Mouse (Mus musculus): ENCODE results near the gene Hspb9. TPM values are rescaled to one million over a fixed set of nuclear protein-coding genes. Genes with fewer than 3 reads are reported as not detected.

Gene Hspb9
- total RNA-seq, 2 experiments from 2014 or later = not detected

- TF ChIP-seq CTCF (IDR thresholded peaks at IDR 0.05) = no peak
- intact Hi-C loops (cut with DNase I) = loop anchor here (2.0 kb wide), 1 partner anchor 16 kb away; no protein-coding TSS in a partner anchor
- peak in 1 of 2 experiments; percentile 38 for DNase-seq (ENCODE audit: extremely low spot score in 1 of 2, low spot score in 2 of 2)
- Histone ChIP-seq H3K4me3 (no peak overlapping the region), H3K27ac (peak overlapping the region; percentile 88)
Measured at GRCm38 (mm10) chr11:100720345-100720744, 6.7 kb downstream of the Hspb9 start.

- intact Hi-C loops (cut with DNase I) = loop anchor here (2.0 kb wide), 1 partner anchor 16 kb away; no protein-coding TSS in a partner anchor
- H3K4me3 ChIP-seq = no peak overlapping the region
- DNase-seq (ENCODE audit: extremely low spot score in 1 of 2, low spot score in 2 of 2) = no peak
- H3K27ac ChIP-seq = peak overlapping the region; percentile 88
- TF ChIP-seq CTCF (IDR thresholded peaks at IDR 0.05) = no peak
Measured at GRCm38 (mm10) chr11:100721254-100721653, 7.6 kb downstream of the Hspb9 start.

- H3K4me3 ChIP-seq = no peak overlapping the region
- intact Hi-C loops (cut with DNase I) = loop anchor here (2.0 kb wide), 1 partner anchor 15 kb away; no protein-coding TSS in a partner anchor
- H3K27ac ChIP-seq = peak overlapping the region; percentile 88
- DNase-seq (ENCODE audit: extremely low spot score in 1 of 2, low spot score in 2 of 2) = no peak
- TF ChIP-seq CTCF (IDR thresholded peaks at IDR 0.05) = no peak
Measured at GRCm38 (mm10) chr11:100721776-100722492, 8.3 kb downstream of the Hspb9 start.

- no peak overlapping the region for H3K4me3 ChIP-seq
- no peak for TF ChIP-seq CTCF (IDR thresholded peaks at IDR 0.05)
- no peak for DNase-seq (ENCODE audit: extremely low spot score in 1 of 2, low spot score in 2 of 2)
- intact Hi-C loops (cut with DNase I) = no loop called here
- H3K27ac ChIP-seq = peak overlapping the region; percentile 88
Measured at GRCm38 (mm10) chr11:100722493-100723028, 8.9 kb downstream of the Hspb9 start.

GRCm38 (mm10) chr11:100724919-100725512 is 11.4 kb downstream of the Hspb9 start:
- H3K27ac ChIP-seq = peak overlapping the region; percentile 64
- TF ChIP-seq CTCF (IDR thresholded peaks at IDR 0.05) = no peak
- no peak overlapping the region for H3K4me3 ChIP-seq
- intact Hi-C loops (cut with DNase I) = no loop called here
- no peak for DNase-seq (ENCODE audit: extremely low spot score in 1 of 2, low spot score in 2 of 2)

- Histone ChIP-seq H3K4me3 (no peak overlapping the region), H3K27ac (no peak overlapping the region)
- DNase-seq (ENCODE audit: extremely low spot score in 1 of 2, low spot score in 2 of 2) = no peak
- no peak for TF ChIP-seq CTCF (IDR thresholded peaks at IDR 0.05)
- intact Hi-C loops (cut with DNase I) = no loop called here
Measured at GRCm38 (mm10) chr11:100727201-100727600, 13.6 kb downstream of the Hspb9 start.

- H3K27ac ChIP-seq = no peak overlapping the region
- TF ChIP-seq CTCF (IDR thresholded peaks at IDR 0.05) = no peak
- no peak for DNase-seq (ENCODE audit: extremely low spot score in 1 of 2, low spot score in 2 of 2)
- no peak overlapping the region for H3K4me3 ChIP-seq
- intact Hi-C loops (cut with DNase I) = no loop called here
Measured at GRCm38 (mm10) chr11:100728601-100729000, 15.0 kb downstream of the Hspb9 start.

- Histone ChIP-seq H3K27ac (no peak overlapping the region), H3K4me3 (no peak overlapping the region)
- TF ChIP-seq CTCF (IDR thresholded peaks at IDR 0.05) = no peak
- intact Hi-C loops (cut with DNase I) = no loop called here
- DNase-seq (ENCODE audit: extremely low spot score in 1 of 2, low spot score in 2 of 2) = no peak
Measured at GRCm38 (mm10) chr11:100729976-100730375, 16.3 kb downstream of the Hspb9 start.

- no peak for TF ChIP-seq CTCF (IDR thresholded peaks at IDR 0.05)
- intact Hi-C loops (cut with DNase I) = no loop called here
- Histone ChIP-seq H3K4me3 (no peak overlapping the region), H3K27ac (no peak overlapping the region)
- no peak for DNase-seq (ENCODE audit: extremely low spot score in 1 of 2, low spot score in 2 of 2)
Measured at GRCm38 (mm10) chr11:100730477-100731205, 17.0 kb downstream of the Hspb9 start.

GRCm38 (mm10) chr11:100735134-100735865 is 21.6 kb downstream of the Hspb9 start:
- TF ChIP-seq CTCF (IDR thresholded peaks at IDR 0.05) = no peak

More at GRCm38 (mm10) chr11:100735134-100735865, 21.6 kb downstream of the Hspb9 start:
- intact Hi-C loops (cut with DNase I) = no loop called here
- Histone ChIP-seq H3K27ac (no peak overlapping the region), H3K4me3 (no peak overlapping the region)
- DNase-seq (ENCODE audit: extremely low spot score in 1 of 2, low spot score in 2 of 2) = no peak
